ENCODE assay signal across 27 mouse cellular contexts in the genomic region with DNA sequence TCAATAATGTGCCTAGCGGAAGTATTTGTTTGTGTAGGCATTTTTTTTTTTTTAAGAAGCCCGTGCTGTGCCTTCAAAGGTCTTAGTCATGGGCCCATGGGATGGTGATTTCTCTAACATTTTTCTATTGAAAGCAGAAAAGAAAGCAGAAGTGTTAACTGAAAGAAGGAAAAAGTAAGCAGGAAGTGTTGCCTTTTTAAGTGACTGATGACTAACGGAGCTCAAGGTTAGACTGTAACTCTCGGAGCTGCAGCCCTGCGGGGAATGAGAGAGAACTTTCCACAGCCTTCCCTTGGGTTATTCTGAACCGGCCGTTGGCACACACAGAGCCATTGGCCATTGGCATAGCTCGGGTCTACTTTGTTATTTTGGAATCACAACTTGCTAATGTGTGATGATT.
DNase-seq lines count a peak whose midpoint lies in the region; ATAC-seq lines count a peak whose summit lies in the region.
"Had no signal": no experiment of that assay in that cellular context is flagged by ENCODE, and none has a peak within 500 bp of the region (broad histone marks: within the 10 kb centered on the region; RNA-seq: fewer than 3 reads in every experiment).

No protein-coding gene starts in this region.

- 72% methylated on average over 8 of the region's 8 CpGs for WGBS in midbrain, embryonic 14.5 days
- 64% methylated on average over 8 of the region's 8 CpGs for WGBS in midbrain, embryonic 15.5 days

- H3K27me3 ChIP-seq in midbrain, embryonic 14.5 days (ENCODE audit: control insufficient read depth, insufficient read depth, low read length), result no peaks in the 10 kb centered on the region
- H3K27me3 ChIP-seq in midbrain, embryonic 15.5 days (replicated peaks), result no peaks in the 10 kb centered on the region
- H3K27me3 ChIP-seq: neural tube, embryonic 15.5 days; stomach, embryonic 15.5 days had no signal

- no peak overlapping the region for H3K9ac ChIP-seq in midbrain, embryonic 14.5 days (replicated peaks; ENCODE audit: low read length)
- no peak overlapping the region for H3K9ac ChIP-seq in midbrain, embryonic 15.5 days
- H3K9ac ChIP-seq: hindbrain, embryonic 14.5 days; liver, postnatal 0 days; midbrain, embryonic 12.5 days; neural tube, embryonic 15.5 days; stomach, embryonic 15.5 days had no signal

- H3K36me3 ChIP-seq in midbrain, embryonic 14.5 days (ENCODE audit: control insufficient read depth, insufficient read depth, low read length), result no peaks in the 10 kb centered on the region
- H3K36me3 ChIP-seq in midbrain, embryonic 15.5 days (replicated peaks), result no peaks in the 10 kb centered on the region
- H3K36me3 ChIP-seq: G1E; limb, embryonic 10.5 days; midbrain, embryonic 12.5 days; neural tube, embryonic 15.5 days; stomach, embryonic 15.5 days had no signal

- H3K4me3 ChIP-seq in midbrain, embryonic 14.5 days (replicated peaks; ENCODE audit: low read depth, low read length), result no peak overlapping the region
- no peak overlapping the region for H3K4me3 ChIP-seq in midbrain, embryonic 15.5 days
- H3K4me3 ChIP-seq: left cerebral cortex, adult 2 months; limb, embryonic 10.5 days; midbrain, embryonic 12.5 days; myocyte; neural tube, embryonic 15.5 days; stomach, embryonic 15.5 days had no signal

- no peak overlapping the region for H3K27ac ChIP-seq in midbrain, embryonic 14.5 days (replicated peaks; ENCODE audit: low read depth, low read length)
- H3K27ac ChIP-seq in midbrain, embryonic 15.5 days, result no peak overlapping the region
- H3K27ac ChIP-seq: hindbrain, embryonic 14.5 days; left cerebral cortex, adult 2 months; limb, embryonic 10.5 days; midbrain, embryonic 12.5 days; neural tube, embryonic 15.5 days; stomach, embryonic 15.5 days had no signal

- H3K4me2 ChIP-seq in midbrain, embryonic 14.5 days (ENCODE audit: low read length), result no peak overlapping the region
- no peak overlapping the region for H3K4me2 ChIP-seq in midbrain, embryonic 15.5 days
- H3K4me2 ChIP-seq: hindbrain, embryonic 14.5 days; midbrain, embryonic 12.5 days; neural tube, embryonic 15.5 days; stomach, embryonic 15.5 days had no signal

- peaks cover 10% of the 10 kb centered on the region for H3K4me1 ChIP-seq in midbrain, embryonic 14.5 days (ENCODE audit: control insufficient read depth, insufficient read depth, low read length)
- peaks cover 4% of the 10 kb centered on the region; the same call in 1 of the 2 replicates for H3K4me1 ChIP-seq in midbrain, embryonic 15.5 days
- H3K4me1 ChIP-seq: limb, embryonic 10.5 days; stomach, embryonic 15.5 days had no signal

- no peak for ATAC-seq in midbrain, embryonic 14.5 days (ENCODE audit: low FRiP score, low TSS enrichment)
- no peak for ATAC-seq in midbrain, embryonic 15.5 days (replicated peaks)
- ATAC-seq in granulocyte monocyte progenitor cell, adult 5-6 weeks (replicated peaks; ENCODE audit: poor library complexity, severe bottlenecking), result peak; percentile 85
- no peak for ATAC-seq in activated CD4-positive, CD25-positive, alpha-beta regulatory T cell, adult 4 months
- ATAC-seq: CD4-positive, CD25-positive, alpha-beta regulatory T cell, adult 4 months; liver, postnatal 0 days had no signal

- H3K9me3 ChIP-seq in midbrain, embryonic 14.5 days (ENCODE audit: control insufficient read depth, low read length), result no peaks in the 10 kb centered on the region
- H3K9me3 ChIP-seq in midbrain, embryonic 15.5 days, result no peaks in the 10 kb centered on the region
- H3K9me3 ChIP-seq: G1E; limb, embryonic 10.5 days; midbrain, embryonic 12.5 days; neural tube, embryonic 15.5 days; stomach, embryonic 15.5 days had no signal

- peak; percentile 15 for DNase-seq in midbrain, embryonic 14.5 days
- DNase-seq in adrenal gland, adult 8-10 months, result peak; percentile 60
- no peak for DNase-seq in natural killer cell, adult 2 months (ENCODE audit: low spot score in 2 of 2)
- no peak for DNase-seq in frontal cortex, postnatal 10 days (ENCODE audit: low spot score in 2 of 2)
- DNase-seq: cerebellum, adult 18-20 months; cerebellum, postnatal 36 days; gastrocnemius, postnatal 14 days; heart, postnatal 14 days; kidney, adult 9 months; kidney, postnatal 4 days; layer of hippocampus, adult 9-11 months; liver, postnatal 0 days; lung, postnatal 14 days; right cerebral cortex, postnatal 25 days; thymus, adult 18-20 months had no signal

Comparison
In these comparisons a context has a peak if more than half of its experiments do, and no peak if none do; other contexts are left out.
1. DNase-seq: peak in midbrain, embryonic 14.5 days (single experiment) and adrenal gland, adult 8-10 months (single experiment); none in natural killer cell, adult 2 months (0 of 2) and frontal cortex, postnatal 10 days (0 of 2).